7 mouse cellular contexts compared by ENCODE assay signal in the genomic region with DNA sequence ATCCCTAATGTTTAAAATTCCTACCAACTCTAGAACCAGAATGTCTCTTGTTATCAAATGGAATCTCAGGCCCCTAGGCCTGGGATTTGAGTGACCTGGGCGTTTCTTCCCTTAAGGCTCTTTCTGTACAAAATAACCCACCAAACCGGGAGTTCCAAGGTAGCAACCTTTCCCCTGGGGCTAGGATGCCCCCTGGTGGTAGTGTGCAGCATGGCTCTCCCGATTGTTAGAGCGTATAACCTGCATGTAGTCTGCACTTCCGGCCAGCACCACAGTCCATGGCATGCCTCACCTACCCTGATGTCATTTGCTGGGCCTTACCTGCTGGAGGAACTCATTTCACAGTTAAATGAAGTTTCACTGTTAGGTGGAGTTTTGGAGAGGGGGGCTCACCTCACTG. TPM values are rescaled to one million over a fixed set of nuclear protein-coding genes. Genes with fewer than 3 reads are reported as not detected.
A peak's percentile ranks its signal among the peaks of the same experiment; 100 is the strongest.
DNase-seq lines count a peak whose midpoint lies in the region; ATAC-seq and TF ChIP-seq lines count a peak whose summit lies in the region.

No protein-coding gene starts in this region.

- no peaks in the 10 kb centered on the region for H3K9me3 ChIP-seq in MEL (replicated peaks; ENCODE audit: insufficient read depth, low read length)
- H3K9me3 ChIP-seq in liver, postnatal 0 days (ENCODE audit: low read length): 0 out of 2 replicates have a peak, but pooled peaks cover 2% of the 10 kb centered on the region

- no peak for TF ChIP-seq EP300 in MEL (IDR thresholded peaks at IDR 0.05; ENCODE audit: low read depth in 1 of 2, low read length in 2 of 2)
- TF ChIP-seq EP300 in liver, postnatal 0 days (IDR thresholded peaks at IDR 0.05; ENCODE audit: low read depth): no peak

- no peaks in the 10 kb centered on the region for H3K27me3 ChIP-seq in MEL (ENCODE audit: control insufficient read depth in 1 of 2, insufficient read depth in 2 of 2, low read length in 2 of 2)
- no peaks in the 10 kb centered on the region for H3K27me3 ChIP-seq in liver, postnatal 0 days (ENCODE audit: insufficient read depth, low read length)
- no peaks in the 10 kb centered on the region for H3K27me3 ChIP-seq in splenic B cell, adult 2 months (ENCODE audit: control insufficient read depth, insufficient read depth, low read length, poor library complexity, severe bottlenecking)

- peaks cover 0 to 15% of the 10 kb centered on the region in 2 experiments; a peak in 2 of 4 replicates for H3K36me3 ChIP-seq in MEL (ENCODE audit: control insufficient read depth in 1 of 2, insufficient read depth in 2 of 2, low read length in 2 of 2)
- H3K36me3 ChIP-seq in liver, postnatal 0 days (replicated peaks; ENCODE audit: insufficient read depth, low read length): no peaks in the 10 kb centered on the region
- no peaks in the 10 kb centered on the region for H3K36me3 ChIP-seq in splenic B cell, adult 2 months (ENCODE audit: control insufficient read depth, insufficient read depth, low read length, poor library complexity, severe bottlenecking)

- no peaks in the 10 kb centered on the region for H3K79me2 ChIP-seq in MEL (ENCODE audit: control insufficient read depth, insufficient read depth, low read length, poor library complexity)

- no peak overlapping the region for H3K9ac ChIP-seq in MEL (ENCODE audit: control insufficient read depth, low read depth, low read length, poor library complexity, severe bottlenecking)
- no peak overlapping the region for H3K9ac ChIP-seq in liver, postnatal 0 days (replicated peaks)

- peak; percentile 84 for TF ChIP-seq RAD21 in MEL (IDR thresholded peaks at IDR 0.05; ENCODE audit: low read depth, low read length)

- peak; percentile 91 to 96 (median 95) for TF ChIP-seq CTCF in MEL (IDR thresholded peaks at IDR 0.05 in 2 of 3, conservative IDR thresholded peaks at IDR 0.05 in 1 of 3; ENCODE audit: control insufficient read depth in 1 of 3, insufficient read depth in 1 of 3, low read depth in 2 of 3, low read length in 3 of 3, poor library complexity in 1 of 3, severe bottlenecking in 1 of 3)
- TF ChIP-seq CTCF in liver, postnatal 0 days (IDR thresholded peaks at IDR 0.05; ENCODE audit: low read depth): peak; percentile 87

- H3K4me3 ChIP-seq in MEL (ENCODE audit: control insufficient read depth in 1 of 2, insufficient read depth in 1 of 2, low read depth in 2 of 2, low read length in 2 of 2): peak overlapping the region; percentile 51 to 76
- no peak overlapping the region for H3K4me3 ChIP-seq in liver, postnatal 0 days (ENCODE audit: low read depth, low read length)

- H3K27ac ChIP-seq in MEL (ENCODE audit: control insufficient read depth, low read depth, low read length): no peak overlapping the region
- no peak overlapping the region for H3K27ac ChIP-seq in liver, postnatal 0 days (ENCODE audit: low read depth)

- peaks cover 2 to 30% of the 10 kb centered on the region in 2 experiments; a peak in 3 of 4 replicates for H3K4me1 ChIP-seq in MEL (ENCODE audit: control insufficient read depth in 1 of 2, insufficient read depth in 2 of 2, low read length in 2 of 2)
- peaks cover 27% of the 10 kb centered on the region for H3K4me1 ChIP-seq in liver, postnatal 0 days (ENCODE audit: insufficient read depth)

- TF ChIP-seq POLR2A in MEL (IDR thresholded peaks at IDR 0.05; ENCODE audit: control insufficient read depth in 1 of 2, insufficient read depth in 1 of 2, low read depth in 1 of 2, low read length in 2 of 2, poor library complexity in 1 of 2): no peak

- peak; percentile 54 for ATAC-seq in liver, postnatal 0 days

- intact Hi-C loops in left cerebral cortex, postnatal 10 days (cut with DNase I): no loop called here

- 50% methylated on average over 5 of the region's 5 CpGs for WGBS in liver, postnatal 0 days (ENCODE audit: insufficient replicate concordance)

- 0 out of 2 replicates have a peak overlapping the region, but pooled peaks have one; percentile 0 for H3K4me2 ChIP-seq in liver, postnatal 0 days (ENCODE audit: low read depth, low read length)

- peak; percentile 50 to 56 for DNase-seq in layer of hippocampus, postnatal 10 days (ENCODE audit: low spot score in 2 of 2)
- no peak for DNase-seq in layer of hippocampus, postnatal 36 days
- DNase-seq in MEL (ENCODE audit: low read depth, low spot score): peak; percentile 87
- peak; percentile 69 for DNase-seq in c-Kit-positive CD71-positive TER-119-negative erythroid progenitor cells, embryonic 14.5 days (ENCODE audit: low read depth)
- peak; percentile 73 for DNase-seq in liver, postnatal 0 days
- DNase-seq in splenic B cell, adult 2 months (ENCODE audit: low read depth, low spot score): peak; percentile 63
- no peak for DNase-seq in left cerebral cortex, postnatal 10 days (ENCODE audit: extremely low spot score in 1 of 2, low spot score in 2 of 2)

TF ChIP-seq in MEL, 35 proteins besides CTCF, POLR2A, EP300 and RAD21:
- TF ChIP-seq ZC3H11A (IDR thresholded peaks at IDR 0.05; ENCODE audit: low read depth, low read length) (peak; percentile 82), NELFE (IDR thresholded peaks at IDR 0.05; ENCODE audit: low read depth, low read length) (no peak), USF1 (IDR thresholded peaks at IDR 0.05; ENCODE audit: low read depth, low read length) (no peak), MEF2A (IDR thresholded peaks at IDR 0.05; ENCODE audit: extremely low read depth, insufficient replicate concordance, low read depth, low read length, poor library complexity, severe bottlenecking) (no peak), SMC3 (IDR thresholded peaks at IDR 0.05; ENCODE audit: low read depth, low read length) (peak; percentile 86), RCOR1 (IDR thresholded peaks at IDR 0.05; ENCODE audit: low read depth, low read length) (no peak)

RNA-seq across cellular contexts. Expression of gene Sec14l2, which starts 0.7 kb away (rescaled TPM):
- total RNA-seq in layer of hippocampus, postnatal 10 days (2021): 10 to 100 TPM; 24.3 to 26.8 TPM
- total RNA-seq in layer of hippocampus, postnatal 36 days (2021): 10 to 100 TPM; 52.5 to 57.4 TPM
- total RNA-seq in MEL (2012; rRNA removed): 22.6 and 40.1 TPM in 2 replicates
- 10 to 100 TPM in 1 of 2 experiments, not detected in 1; 15.5 TPM for polyA plus RNA-seq in MEL (2012; ENCODE audit: insufficient read depth in 1 of 2, insufficient read length in 2 of 2, low read depth in 1 of 2, low replicate concordance in 2 of 2, missing spikeins in 1 of 2)
- polyA plus RNA-seq in liver, postnatal 0 days (2015; fragmentation: Nextera tagmentation; extraction: Ambion mirVana): 48.0 and 54.2 TPM in 2 replicates
- 10 to 100 TPM; 14.0 to 14.4 TPM for total RNA-seq in left cerebral cortex, postnatal 10 days (2021)

RNA-seq across cellular contexts. Expression of gene Rnf215, which starts 11.1 kb away (rescaled TPM):
- total RNA-seq in layer of hippocampus, postnatal 10 days (2021): 10 to 100 TPM; 47.7 to 49.4 TPM
- total RNA-seq in layer of hippocampus, postnatal 36 days (2021): 10 to 100 TPM; 32.4 to 35.7 TPM
- 10.1 and 11.3 TPM in 2 replicates for total RNA-seq in MEL (2012; rRNA removed)
- 10 to 100 TPM in 1 of 2 experiments, not detected in 1; 13.2 TPM for polyA plus RNA-seq in MEL (2012; ENCODE audit: insufficient read depth in 1 of 2, insufficient read length in 2 of 2, low read depth in 1 of 2, low replicate concordance in 2 of 2, missing spikeins in 1 of 2)
- 6.4 and 6.8 TPM in 2 replicates for polyA plus RNA-seq in liver, postnatal 0 days (2015; fragmentation: Nextera tagmentation; extraction: Ambion mirVana)
- 10 to 100 TPM; 43.4 to 45.8 TPM for total RNA-seq in left cerebral cortex, postnatal 10 days (2021)

RNA-seq across cellular contexts. Expression of gene Mtfp1, which starts 28.7 kb away (rescaled TPM):
- total RNA-seq in layer of hippocampus, postnatal 10 days (2021): 10 to 100 TPM; 62.5 to 66.0 TPM
- total RNA-seq in layer of hippocampus, postnatal 36 days (2021): 100 to 1,000 TPM; 118 TPM
- 71.4 and 84.8 TPM in 2 replicates for total RNA-seq in MEL (2012; rRNA removed)
- polyA plus RNA-seq in MEL (2012; ENCODE audit: insufficient read depth in 1 of 2, insufficient read length in 2 of 2, low read depth in 1 of 2, low replicate concordance in 2 of 2, missing spikeins in 1 of 2): 10 to 100 TPM in 1 of 2 experiments, not detected in 1; 70.5 TPM
- 17.7 and 21.1 TPM in 2 replicates for polyA plus RNA-seq in liver, postnatal 0 days (2015; fragmentation: Nextera tagmentation; extraction: Ambion mirVana)
- total RNA-seq in left cerebral cortex, postnatal 10 days (2021): 10 to 100 TPM; 59.4 to 73.7 TPM

RNA-seq across cellular contexts. Expression of gene Ccdc157, which starts 36.2 kb away (rescaled TPM):
- 10 to 100 TPM; 13.4 to 14.6 TPM for total RNA-seq in layer of hippocampus, postnatal 10 days (2021)
- total RNA-seq in layer of hippocampus, postnatal 36 days (2021): 10 to 100 TPM; 10.1 to 12.0 TPM
- total RNA-seq in MEL (2012; rRNA removed): 1.8 and 2.0 TPM in 2 replicates
- polyA plus RNA-seq in MEL (2012; ENCODE audit: insufficient read depth in 1 of 2, insufficient read length in 2 of 2, low read depth in 1 of 2, low replicate concordance in 2 of 2, missing spikeins in 1 of 2): 1 to 10 TPM in 1 of 2 experiments, not detected in 1; 2.9 TPM
- polyA plus RNA-seq in liver, postnatal 0 days (2015; fragmentation: Nextera tagmentation; extraction: Ambion mirVana): 0.36 and 0.52 TPM in 2 replicates
- 10 to 100 TPM; 13.8 to 15.5 TPM for total RNA-seq in left cerebral cortex, postnatal 10 days (2021)

RNA-seq across cellular contexts. Expression of gene Sf3a1, which starts 36.2 kb away (rescaled TPM):
- 10 to 100 TPM; 61.1 to 72.9 TPM for total RNA-seq in layer of hippocampus, postnatal 10 days (2021)
- 10 to 100 TPM; 74.8 to 76.3 TPM for total RNA-seq in layer of hippocampus, postnatal 36 days (2021)
- 64.9 and 77.0 TPM in 2 replicates for total RNA-seq in MEL (2012; rRNA removed)
- polyA plus RNA-seq in MEL (2012; ENCODE audit: insufficient read depth in 1 of 2, insufficient read length in 2 of 2, low read depth in 1 of 2, low replicate concordance in 2 of 2, missing spikeins in 1 of 2): 100 to 1,000 TPM in 1 of 2 experiments, 10 to 100 TPM in 1; 32.1 to 101 TPM
- polyA plus RNA-seq in liver, postnatal 0 days (2015; fragmentation: Nextera tagmentation; extraction: Ambion mirVana): 8.5 and 8.8 TPM in 2 replicates
- 10 to 100 TPM; 73.9 to 75.1 TPM for total RNA-seq in left cerebral cortex, postnatal 10 days (2021)

Comparison
In these comparisons a context has a peak if more than half of its experiments do, and no peak if none do; other contexts are left out.
1. DNase-seq: peak in layer of hippocampus, postnatal 10 days (2 of 2), MEL (single experiment), c-Kit-positive CD71-positive TER-119-negative erythroid progenitor cells, embryonic 14.5 days (single experiment), liver, postnatal 0 days (single experiment) and splenic B cell, adult 2 months (single experiment); none in layer of hippocampus, postnatal 36 days (0 of 2) and left cerebral cortex, postnatal 10 days (0 of 2).